Mouse (Mus musculus) hindbrain, embryonic 14.5 days (tissue): ENCODE measurements around the gene Med8. TPM values are rescaled to one million over a fixed set of nuclear protein-coding genes. Genes with fewer than 3 reads are reported as not detected.

ENCODE experiments used
- ATAC-seq: fragments of 200-750 bp; cut with Nextera tagmentation; 2 replicates; pipeline ENCODE4 v1.8.0; 2017; ENCODE audit warnings: moderate number of reproducible peaks, mild to moderate bottlenecking, moderate TSS enrichment, moderate library complexity; ENCODE audit not compliant: low FRiP score
- DNase-seq: peaks from one replicate; pipeline ENCODE4 v3.0.0-alpha.2; 2015; ENCODE audit warnings: low spot score
- H3K27ac ChIP-seq: fragments of 300-500 bp; sonication (generic); 2 replicates; pipeline ENCODE4 v1.5.1; 2014; ENCODE audit warnings: mild to moderate bottlenecking, moderate library complexity
- H3K27me3 ChIP-seq: fragments of 300-500 bp; sonication (generic); 2 replicates; pipeline ENCODE4 v1.6.1; 2014; ENCODE audit warnings: mild to moderate bottlenecking, low read length, mixed read lengths; ENCODE audit not compliant: control insufficient read depth, insufficient read depth
- H3K36me3 ChIP-seq: fragments of 300-500 bp; sonication (generic); replicated peaks from 2 replicates; pipeline ENCODE4 v1.6.1; 2014; ENCODE audit not compliant: control insufficient read depth, insufficient read depth
- H3K4me1 ChIP-seq: fragments of 300-500 bp; sonication (generic); replicated peaks from 2 replicates; pipeline ENCODE4 v1.6.1; 2014; ENCODE audit warnings: antibody characterized with exemption, low read length, mixed read lengths; ENCODE audit not compliant: control insufficient read depth, insufficient read depth
- H3K4me2 ChIP-seq: fragments of 300-500 bp; sonication (generic); replicated peaks from 2 replicates; pipeline ENCODE4 v1.6.1; 2014; ENCODE audit warnings: mild to moderate bottlenecking, moderate library complexity
- H3K4me3 ChIP-seq: fragments of 300-500 bp; sonication (generic); replicated peaks from 2 replicates; pipeline ENCODE4 v1.5.1; 2014; ENCODE audit warnings: mild to moderate bottlenecking, low read length
- H3K9ac ChIP-seq: fragments of 300-500 bp; sonication (generic); 2 replicates; pipeline ENCODE4 v1.6.1; 2014
- H3K9me3 ChIP-seq: fragments of 300-500 bp; sonication (generic); 2 replicates; pipeline ENCODE4 v1.6.1; 2016; ENCODE audit warnings: low read length; ENCODE audit not compliant: control insufficient read depth
- WGBS: fragments of 180-500 bp; shearing (Covaris S2); extraction: QIAGEN DNeasy Blood & Tissue Kit; methylation state at CpG from one replicate; pipeline ENCODE4 v1.1.7; 2014; 5-methylcytosine and 5-hydroxymethylcytosine counted together
- polyA plus RNA-seq: library from polyadenylated mRNA; unstranded; fragments of >200 nt; fragmentation: Nextera tagmentation; extraction: Ambion mirVana; gene quantifications from 2 replicates; pipeline ENCODE4 v1.2.1, GENCODE M21; 2014

Gene Med8
- polyA plus RNA-seq, result 98.6 and 102 TPM in 2 replicates

- DNase-seq (peak; percentile 90), ATAC-seq (peak; percentile 96)
- Histone ChIP-seq H3K27me3 (no peaks in the 10 kb centered on the region), H3K36me3 (peaks cover 46% of the 10 kb centered on the region), H3K4me1 (peaks cover 14% of the 10 kb centered on the region), H3K4me2 (peak within 1 kb of the TSS; percentile 81), H3K4me3 (peak within 1 kb of the TSS; percentile 76), H3K9ac (peak within 1 kb of the TSS; percentile 85), H3K9me3 (no peaks in the 10 kb centered on the region), H3K27ac (peak within 1 kb of the TSS; percentile 58; the same call in 1 of the 2 replicates)
- under 1% methylated on average over 53 of the region's 53 CpGs for WGBS
Measured at GRCm38 (mm10) chr4:118409142-118409900, at the start of gene Med8, which contains the start of gene Szt2. Gene Med8 (plus strand): TSS chr4:118409337. Gene Szt2 (minus strand): TSS chr4:118409273.

DNA sequence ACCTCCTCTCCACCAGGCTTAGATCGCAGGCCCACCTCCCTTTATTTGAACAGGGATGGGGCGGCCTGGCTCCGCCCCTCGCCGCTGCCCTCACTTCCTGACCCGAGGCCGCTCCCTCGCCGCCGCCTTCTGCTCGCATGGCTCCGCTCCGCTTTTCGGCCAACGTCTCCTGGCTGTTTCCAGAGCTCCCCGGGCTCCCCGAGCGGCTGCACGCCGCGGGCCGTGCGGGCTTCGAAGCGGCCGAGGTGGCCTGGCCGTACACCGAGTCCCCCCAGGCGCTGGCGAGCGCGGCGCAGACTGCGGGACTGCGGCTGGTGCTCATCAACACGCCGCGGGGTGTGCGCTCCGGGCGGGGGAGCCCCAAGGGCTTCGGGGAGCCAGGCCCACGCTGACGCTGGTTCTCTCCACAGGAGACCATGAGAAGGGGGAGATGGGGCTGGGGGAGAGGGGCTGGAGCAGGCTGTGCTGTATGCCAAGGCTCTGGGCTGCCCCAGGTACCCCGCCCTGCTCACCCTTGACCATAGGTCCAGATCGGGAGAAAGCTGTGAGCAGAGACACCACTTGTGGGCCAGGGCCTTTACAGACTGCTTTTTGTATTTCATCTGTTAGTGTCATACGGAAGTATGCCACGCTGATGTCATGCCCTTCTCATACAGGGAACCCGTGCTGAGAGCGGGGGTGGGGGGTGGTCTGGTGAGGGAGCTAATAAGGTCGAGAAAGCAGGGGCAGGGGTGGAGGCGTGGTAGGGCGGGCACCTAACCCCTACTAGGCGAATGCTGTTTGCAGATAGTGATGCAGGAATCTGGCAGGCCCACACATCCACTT lies 49.0 kb upstream of the Med8 start:
- Histone ChIP-seq H3K36me3 (peaks cover 39% of the 10 kb centered on the region), H3K4me2 (peak overlapping the region; percentile 94), H3K9ac (peak overlapping the region; percentile 92), H3K27me3 (no peaks in the 10 kb centered on the region), H3K27ac (peak overlapping the region; percentile 91), H3K4me3 (peak overlapping the region; percentile 58), H3K4me1 (peaks cover 12% of the 10 kb centered on the region), H3K9me3 (no peaks in the 10 kb centered on the region)
- DNase-seq (peak; percentile 30), ATAC-seq (peak; percentile 82)
- WGBS, result under 1% methylated on average over 52 of the region's 54 CpGs

- WGBS, result 87% methylated on average over 5 of the region's 5 CpGs
- no peak overlapping the region for H3K4me3 ChIP-seq
- ATAC-seq, result no peak
- H3K9ac ChIP-seq, result no peak overlapping the region
- DNase-seq, result no peak
- peaks cover 12% of the 10 kb centered on the region for H3K4me1 ChIP-seq
- no peaks in the 10 kb centered on the region for H3K9me3 ChIP-seq
- H3K36me3 ChIP-seq, result peaks cover 51% of the 10 kb centered on the region
- no peak overlapping the region for H3K27ac ChIP-seq
- H3K4me2 ChIP-seq, result no peak overlapping the region
- H3K27me3 ChIP-seq, result no peaks in the 10 kb centered on the region
Measured at GRCm38 (mm10) chr4:118361451-118361850, 47.7 kb upstream of the Med8 start.

DNA sequence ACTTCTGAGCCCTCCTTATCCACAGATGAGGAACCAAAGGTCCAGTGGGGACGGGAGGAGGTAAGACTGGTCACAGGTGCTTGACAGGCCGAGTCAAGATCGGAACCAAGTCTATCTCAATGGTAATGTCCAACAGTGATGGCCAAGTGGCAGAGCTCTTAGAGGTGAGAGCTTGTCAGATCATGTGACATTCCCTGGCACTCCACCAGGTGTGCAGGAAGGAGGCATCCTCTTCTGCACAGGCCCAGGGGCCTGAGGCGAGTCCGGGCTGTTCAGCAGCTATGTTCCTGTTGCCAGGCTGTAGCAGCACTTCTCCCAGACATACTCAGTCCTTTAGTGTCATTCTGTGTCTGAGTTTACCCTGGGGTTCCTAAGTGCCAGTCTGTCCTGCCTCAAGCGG lies 46.3 kb upstream of the Med8 start:
- peaks cover 59% of the 10 kb centered on the region for H3K36me3 ChIP-seq
- H3K4me2 ChIP-seq, result no peak overlapping the region
- H3K9me3 ChIP-seq, result no peaks in the 10 kb centered on the region
- DNase-seq (no peak), ATAC-seq (no peak)
- no peaks in the 10 kb centered on the region for H3K27me3 ChIP-seq
- H3K27ac ChIP-seq, result no peak overlapping the region
- WGBS, result 92% methylated on average over 6 of the region's 6 CpGs
- H3K9ac ChIP-seq, result no peak overlapping the region
- peaks cover 12% of the 10 kb centered on the region for H3K4me1 ChIP-seq
- no peak overlapping the region for H3K4me3 ChIP-seq

GRCm38 (mm10) chr4:118363985-118364384 lies 45.2 kb upstream of the Med8 start:
- H3K4me1 ChIP-seq, result peaks cover 12% of the 10 kb centered on the region
- WGBS, result 100% methylated on average over 3 of the region's 3 CpGs
- peaks cover 70% of the 10 kb centered on the region for H3K36me3 ChIP-seq

DNA sequence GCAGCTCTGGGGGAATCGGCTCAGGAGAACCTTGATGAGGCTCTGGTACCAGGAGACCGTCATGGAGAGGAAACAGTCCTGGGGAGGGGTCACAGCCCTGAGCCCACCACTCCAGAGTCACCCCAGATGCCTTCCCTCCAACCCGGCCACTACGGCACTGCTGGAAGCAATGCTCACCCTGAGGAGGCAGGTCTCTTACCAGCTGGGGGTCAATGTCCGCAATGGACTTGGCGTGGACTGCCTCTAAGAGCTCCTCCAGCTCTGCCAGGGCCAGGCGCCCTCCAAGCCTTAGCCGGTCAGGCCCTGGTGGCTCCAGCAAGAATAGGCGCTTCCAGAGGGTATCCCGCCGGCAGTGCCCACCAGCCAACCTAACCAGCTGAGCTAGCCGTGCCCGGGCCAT lies 44.5 kb upstream of the Med8 start:
- peaks cover 77% of the 10 kb centered on the region for H3K36me3 ChIP-seq

More at GRCm38 (mm10) chr4:118363985-118364384, 45.2 kb upstream of the Med8 start:
- ATAC-seq (no peak), DNase-seq (no peak)
- H3K9me3 ChIP-seq, result no peaks in the 10 kb centered on the region
- H3K4me3 ChIP-seq, result no peak overlapping the region
- no peaks in the 10 kb centered on the region for H3K27me3 ChIP-seq
- H3K4me2 ChIP-seq, result no peak overlapping the region
- H3K9ac ChIP-seq, result no peak overlapping the region
- H3K27ac ChIP-seq, result no peak overlapping the region

DNA sequence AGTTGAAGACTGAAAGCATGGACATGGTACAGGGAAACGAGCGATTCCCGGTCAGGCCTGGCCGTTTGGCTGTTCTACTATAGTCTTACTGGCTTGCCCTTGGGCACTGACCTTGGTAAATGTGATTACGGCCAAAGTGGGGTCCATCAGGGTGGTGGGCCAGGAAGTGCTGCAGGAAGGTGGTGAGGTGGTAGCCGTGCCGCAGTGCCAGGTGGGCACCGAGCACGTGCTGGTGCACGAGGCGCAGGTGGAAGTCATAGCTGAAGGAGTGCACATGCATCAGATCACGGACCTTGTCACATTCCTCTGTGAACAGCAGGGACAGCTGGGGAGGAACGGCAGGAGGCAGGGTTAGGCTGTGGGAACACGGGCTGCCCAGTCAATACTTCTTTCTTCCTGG lies 43.1 kb upstream of the Med8 start:
- Histone ChIP-seq H3K4me1 (no peaks in the 10 kb centered on the region), H3K9me3 (no peaks in the 10 kb centered on the region), H3K4me3 (no peak overlapping the region), H3K27me3 (no peaks in the 10 kb centered on the region), H3K36me3 (peaks cover 88% of the 10 kb centered on the region), H3K4me2 (no peak overlapping the region), H3K9ac (no peak overlapping the region), H3K27ac (no peak overlapping the region)
- ATAC-seq, result no peak
- WGBS, result 94% methylated on average over 14 of the region's 14 CpGs
- DNase-seq, result no peak

More for the DNA sequence above, 44.5 kb upstream of the Med8 start:
- H3K4me1 ChIP-seq, result peaks cover 6% of the 10 kb centered on the region; the same call in 1 of the 2 replicates
- no peak overlapping the region for H3K4me2 ChIP-seq
- no peak overlapping the region for H3K9ac ChIP-seq
- no peak overlapping the region for H3K4me3 ChIP-seq
- no peak for DNase-seq
- H3K27ac ChIP-seq, result no peak overlapping the region
- no peak for ATAC-seq
- WGBS, result 96% methylated on average over 13 of the region's 13 CpGs
- no peaks in the 10 kb centered on the region for H3K27me3 ChIP-seq
- no peaks in the 10 kb centered on the region for H3K9me3 ChIP-seq

DNA sequence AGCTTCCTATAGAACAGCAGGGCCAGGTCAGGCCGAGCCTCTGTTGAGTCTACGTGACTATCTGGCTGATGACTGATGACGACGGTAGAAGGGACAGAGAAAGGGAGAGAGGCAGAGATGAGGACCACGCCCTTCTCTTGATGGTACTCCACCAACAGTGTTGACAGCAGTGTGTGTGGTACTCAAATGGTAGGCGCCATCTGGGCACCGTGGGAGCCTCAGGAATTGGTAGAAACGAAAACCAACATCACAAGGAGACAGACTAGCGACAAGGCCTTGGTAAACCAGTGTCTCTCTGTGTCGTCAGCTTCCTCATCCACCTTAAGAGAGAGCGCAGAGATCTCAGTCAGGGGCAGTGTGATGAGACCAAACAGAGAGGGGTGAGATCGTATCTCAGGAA lies 41.6 kb upstream of the Med8 start:
- 93% methylated on average over 12 of the region's 12 CpGs for WGBS
- ATAC-seq (no peak), DNase-seq (no peak)
- Histone ChIP-seq H3K27me3 (no peaks in the 10 kb centered on the region), H3K27ac (no peak overlapping the region), H3K4me2 (no peak overlapping the region), H3K4me1 (no peaks in the 10 kb centered on the region), H3K9me3 (no peaks in the 10 kb centered on the region), H3K9ac (no peak overlapping the region), H3K4me3 (no peak overlapping the region), H3K36me3 (peaks cover 89% of the 10 kb centered on the region)

DNA sequence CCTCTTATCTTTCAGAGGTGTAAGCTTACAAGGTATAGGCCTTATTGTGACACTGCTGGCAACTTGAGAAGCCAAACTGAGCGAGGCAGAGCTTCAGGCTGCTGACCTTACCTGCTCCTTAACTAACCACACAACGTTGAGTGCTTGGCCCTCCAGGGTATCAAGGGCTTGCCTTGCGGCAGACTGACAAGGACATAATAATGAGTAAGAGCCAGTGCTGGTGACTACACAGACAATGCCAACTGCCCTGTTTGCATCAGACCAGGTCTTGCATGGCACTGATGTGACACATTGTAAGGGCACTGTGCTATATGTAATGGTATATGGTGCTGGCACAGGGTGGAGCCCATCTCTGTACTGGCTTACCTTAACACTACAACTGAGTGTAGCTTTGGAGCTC lies 40.5 kb upstream of the Med8 start:
- Histone ChIP-seq H3K4me1 (no peaks in the 10 kb centered on the region), H3K27me3 (no peaks in the 10 kb centered on the region), H3K4me2 (no peak overlapping the region), H3K4me3 (no peak overlapping the region), H3K27ac (no peak overlapping the region), H3K9ac (no peak overlapping the region), H3K9me3 (no peaks in the 10 kb centered on the region), H3K36me3 (peaks cover 89% of the 10 kb centered on the region)
- ATAC-seq (no peak), DNase-seq (no peak)
- 98% methylated on average over 3 of the region's 3 CpGs for WGBS
